Mouse (Mus musculus): ENCODE measurements around the gene Timm8a2.

DNA sequence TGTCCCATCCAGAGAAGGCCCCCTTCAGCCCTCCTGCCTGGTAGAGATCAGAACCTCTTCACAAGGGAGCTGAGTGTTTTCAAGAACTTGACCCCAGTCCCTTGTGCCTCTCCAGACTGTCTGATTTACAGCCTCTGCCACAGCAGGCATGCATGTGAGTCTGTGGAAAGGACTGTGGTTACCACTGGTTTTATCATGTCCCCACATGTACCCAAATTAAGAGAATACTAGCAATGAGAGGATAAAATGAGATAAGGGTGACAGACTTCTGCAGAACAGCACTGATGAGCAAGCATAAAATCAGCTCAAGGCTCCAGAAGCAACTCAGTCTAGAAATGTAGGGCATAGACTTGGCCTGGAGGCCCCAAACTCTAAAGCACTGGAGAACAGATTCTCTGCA lies 10.5 kb upstream of the Timm8a2 start:
- TF ChIP-seq EP300 (IDR thresholded peaks at IDR 0.05; ENCODE audit: insufficient read depth, low read depth, low read length), result no peak
- no peak for TF ChIP-seq CTCF (IDR thresholded peaks at IDR 0.05)

Measured in heart, adult 2 months (tissue).